Mouse (Mus musculus) heart, adult 2 months (tissue): Measurements from ENCODE around the gene Cobll1. TPM values are rescaled to one million over a fixed set of nuclear protein-coding genes. Genes with fewer than 3 reads are reported as not detected.

Experiments used
- DNase-seq, 2 experiments: peaks; one replicate each; pipeline ENCODE4 v3.0.0; 2021
- H3K27ac ChIP-seq: fragments of 200-600 bp; 2 replicates; pipeline ENCODE4 v1.8.1; 2022
- H3K27me3 ChIP-seq: fragments of 200-500 bp; 2 replicates; pipeline ENCODE4 v1.6.1; 2012; ENCODE audit warnings: mild to moderate bottlenecking, low read length, inconsistent platforms, mixed read lengths; ENCODE audit not compliant: control insufficient read depth, insufficient read depth
- H3K36me3 ChIP-seq: fragments of 200-500 bp; 2 replicates; pipeline ENCODE4 v1.6.1; 2012; ENCODE audit warnings: low read length, inconsistent platforms; ENCODE audit not compliant: control insufficient read depth, insufficient read depth
- H3K4me1 ChIP-seq: fragments of 200-500 bp; 2 replicates; pipeline ENCODE4 v1.6.1; 2011; ENCODE audit warnings: low read length; ENCODE audit not compliant: control insufficient read depth, insufficient read depth
- H3K4me3 ChIP-seq: fragments of 200-600 bp; 2 replicates; pipeline ENCODE4 v1.8.1; 2022
- H3K79me2 ChIP-seq: fragments of 200-500 bp; replicated peaks from 2 replicates; pipeline ENCODE4 v1.6.1; 2012; ENCODE audit warnings: mild to moderate bottlenecking, inconsistent platforms, low read length, moderate library complexity, mixed read lengths; ENCODE audit not compliant: control insufficient read depth, insufficient read depth
- H3K9ac ChIP-seq: fragments of 200-500 bp; 2 replicates; pipeline ENCODE4 v1.6.1; 2012; ENCODE audit warnings: low read depth, mild to moderate bottlenecking, control low read depth, inconsistent platforms, low read length, mixed read lengths
- CTCF ChIP-seq: fragments of 200-600 bp; IDR thresholded peaks from 2 replicates; pipeline ENCODE4 v1.8.1; 2022; ENCODE audit warnings: antibody characterized with exemption, mild to moderate bottlenecking, moderate library complexity
- EP300 ChIP-seq: fragments of 200-500 bp; IDR thresholded peaks from 2 replicates; pipeline ENCODE4 v1.6.1; 2011; ENCODE audit warnings: low read depth, low read length, control low read depth; ENCODE audit not compliant: insufficient read depth
- POLR2A ChIP-seq: fragments of 200-500 bp; IDR thresholded peaks from 2 replicates; pipeline ENCODE4 v1.6.1; 2011; ENCODE audit warnings: mild to moderate bottlenecking, low read depth, low read length, control low read depth; ENCODE audit not compliant: insufficient read depth
- WGBS: fragments of 180-500 bp; shearing (Covaris S2); methylation state at CpG from one replicate; pipeline ENCODE4 v1.1.7; 2018; 5-methylcytosine and 5-hydroxymethylcytosine counted together
- intact Hi-C: fragments of 180-260 bp; cut with DNase I; formaldehyde crosslinking; loops from one replicate; pipeline ENCODE4 v1.15.1; 2025
- polyA plus RNA-seq: library from polyadenylated mRNA; depleted of rRNA; stranded (reverse); fragments of >200 nt; gene quantifications from 2 replicates; pipeline ENCODE4 v1.2.3, GENCODE M21; 2012
- total RNA-seq, 2 experiments: library from RNA; stranded (reverse); gene quantifications; 2 replicates each; pipeline ENCODE4 v1.2.3; 2021

The Cobll1 gene
- total and polyA plus RNA-seq, 3 experiments = 19.3 to 76.8 (median 53.3) TPM

DNA sequence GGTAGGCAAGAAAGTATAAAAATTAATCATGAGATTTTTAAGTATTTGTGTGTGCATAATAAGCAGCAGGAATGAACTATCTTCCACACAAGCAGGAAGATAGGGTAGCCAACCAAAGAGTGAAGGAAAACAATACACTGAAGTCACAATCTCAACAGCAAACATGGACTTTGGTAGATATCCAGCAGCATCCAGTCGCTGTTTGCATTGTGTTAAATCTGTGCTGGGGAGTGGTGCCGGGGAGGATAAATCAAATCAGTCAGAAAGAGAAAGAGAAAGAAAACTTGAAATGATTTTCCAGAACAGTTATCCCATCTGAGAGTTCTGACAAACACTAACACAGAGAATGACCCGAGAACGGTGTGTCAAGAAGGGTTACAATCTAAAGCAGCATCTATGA is 75.2 kb downstream of the Cobll1 start:
- Histone ChIP-seq H3K9ac (no peak overlapping the region), H3K4me1 (peaks cover 6% of the 10 kb centered on the region), H3K27ac (no peak overlapping the region), H3K79me2 (peaks cover 4% of the 10 kb centered on the region), H3K27me3 (no peaks in the 10 kb centered on the region), H3K4me3 (no peak overlapping the region), H3K36me3 (peaks cover 11% of the 10 kb centered on the region)
- TF ChIP-seq POLR2A = no peak
- no peak for TF ChIP-seq CTCF
- intact Hi-C loops = no loop called here
- DNase-seq = no peak
- WGBS = 37% methylated on average over 4 of the region's 4 CpGs

DNA sequence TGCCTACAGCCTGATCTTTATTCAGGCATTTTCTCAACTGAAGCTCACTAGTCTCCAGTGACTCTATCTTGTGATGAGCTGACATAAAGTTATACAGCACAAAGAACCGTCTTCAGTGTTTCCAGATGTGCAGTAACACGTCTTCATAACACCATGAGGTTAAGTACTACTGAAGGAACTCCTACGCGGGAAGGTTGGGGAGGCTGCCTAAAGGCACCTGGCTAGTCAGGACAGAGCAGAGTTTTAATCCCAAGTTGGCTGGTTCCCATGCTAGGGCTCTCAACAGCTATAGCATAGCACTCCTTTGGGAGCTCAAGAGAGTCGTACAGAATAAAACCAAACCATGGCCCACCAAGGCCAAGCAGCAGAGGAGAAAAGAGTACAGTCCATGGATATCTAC is 76.6 kb downstream of the Cobll1 start:
- H3K4me3 ChIP-seq = no peak overlapping the region
- WGBS = 88% methylated on average over 5 of the region's 5 CpGs
- no peak for TF ChIP-seq CTCF
- no peak for TF ChIP-seq EP300
- TF ChIP-seq POLR2A = no peak
- H3K4me1 ChIP-seq = peaks cover 6% of the 10 kb centered on the region
- intact Hi-C loops = no loop called here
- peaks cover 2% of the 10 kb centered on the region; the same call in 1 of the 2 replicates for H3K79me2 ChIP-seq
- DNase-seq = no peak
- H3K27me3 ChIP-seq = no peaks in the 10 kb centered on the region
- no peak overlapping the region for H3K27ac ChIP-seq
- no peak overlapping the region for H3K9ac ChIP-seq
- peaks cover 10% of the 10 kb centered on the region for H3K36me3 ChIP-seq

DNA sequence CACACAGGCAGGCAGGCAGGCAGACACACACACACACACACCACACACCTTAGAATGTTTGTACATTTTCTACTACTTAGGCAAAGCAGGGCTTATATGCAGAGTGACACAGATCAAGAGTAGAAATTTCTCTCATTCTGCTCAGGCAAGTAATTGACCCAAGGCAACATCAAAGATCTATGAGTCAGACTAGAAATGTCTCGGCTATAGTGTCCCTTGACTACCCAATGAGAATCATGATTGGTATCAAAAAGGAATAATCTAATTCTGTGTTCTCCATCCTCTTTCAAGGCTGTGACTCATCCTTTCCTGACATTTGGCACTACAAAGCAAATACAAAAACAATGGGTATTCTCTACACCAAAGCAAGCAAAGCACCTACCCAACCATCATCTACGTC is 77.5 kb downstream of the Cobll1 start:
- no peak for DNase-seq
- H3K4me3 ChIP-seq = no peak overlapping the region
- H3K27me3 ChIP-seq = no peaks in the 10 kb centered on the region
- peaks cover 4% of the 10 kb centered on the region for H3K36me3 ChIP-seq
- TF ChIP-seq EP300 = no peak
- TF ChIP-seq CTCF = no peak
- no peak for TF ChIP-seq POLR2A
- intact Hi-C loops = no loop called here
- H3K9ac ChIP-seq = no peak overlapping the region
- H3K27ac ChIP-seq = no peak overlapping the region
- peaks cover 6% of the 10 kb centered on the region for H3K4me1 ChIP-seq
- H3K79me2 ChIP-seq = peaks cover 2% of the 10 kb centered on the region; the same call in 1 of the 2 replicates
- 47% methylated on average over 2 of the region's 2 CpGs for WGBS

DNA sequence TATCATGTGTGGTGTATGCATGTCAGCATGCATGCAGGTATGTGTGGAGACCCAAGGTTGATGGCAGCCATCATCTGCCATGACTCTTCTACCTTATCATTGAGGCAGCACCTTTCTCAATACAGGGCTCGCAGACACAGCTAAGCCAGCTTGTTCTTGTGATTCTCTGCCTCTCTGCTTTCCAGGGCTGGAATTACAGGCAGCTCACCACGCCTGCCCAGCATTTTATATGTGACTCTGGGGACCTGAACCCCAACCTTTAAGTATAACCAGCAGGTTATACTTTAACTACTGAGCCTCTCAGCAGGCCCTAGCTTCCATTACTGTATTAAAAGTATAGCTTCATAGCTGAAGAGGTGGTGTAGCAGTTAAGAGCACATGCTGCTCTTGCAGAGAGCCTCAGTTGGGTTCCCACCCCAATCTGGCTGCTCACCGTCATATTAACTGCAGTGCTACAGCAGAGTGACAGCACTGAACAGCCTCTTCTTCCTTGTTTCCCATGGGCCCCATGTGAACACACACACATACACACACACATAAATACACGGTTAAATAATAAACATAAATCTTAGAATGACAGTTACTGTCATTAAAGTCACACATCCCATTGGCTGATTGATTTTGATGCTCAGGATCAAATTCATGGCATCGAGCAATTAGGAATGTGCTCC is 81.1 kb downstream of the Cobll1 start:
- Histone ChIP-seq H3K27ac (no peak overlapping the region), H3K27me3 (no peaks in the 10 kb centered on the region), H3K36me3 (peaks cover 4% of the 10 kb centered on the region; the same call in 1 of the 2 replicates), H3K4me1 (peaks cover 6% of the 10 kb centered on the region), H3K79me2 (peaks cover 2% of the 10 kb centered on the region), H3K9ac (no peak overlapping the region), H3K4me3 (no peak overlapping the region)
- DNase-seq = no peak
- WGBS = 94% methylated on average over 5 of the region's 5 CpGs
- no peak for TF ChIP-seq POLR2A
- intact Hi-C loops = no loop called here

DNA sequence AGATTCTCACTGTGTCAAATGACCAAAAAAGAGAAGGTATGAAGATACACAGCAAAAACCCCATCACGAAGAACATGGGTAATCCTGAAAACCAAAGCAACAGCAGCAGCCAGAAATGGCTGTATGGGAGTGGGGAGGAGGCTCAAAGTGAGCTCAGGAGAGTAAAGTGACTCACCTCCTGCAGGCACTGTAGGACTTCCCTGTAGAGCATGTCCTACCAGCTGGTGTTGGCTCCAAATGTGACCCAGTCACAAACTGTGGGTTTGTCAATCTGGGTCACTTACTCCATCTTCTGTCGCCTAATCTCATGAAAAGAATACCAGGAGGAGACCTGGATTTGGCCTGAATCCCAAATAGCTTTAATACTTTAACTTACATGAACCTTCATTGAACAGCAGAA is 81.9 kb downstream of the Cobll1 start:
- Histone ChIP-seq H3K79me2 (peaks cover 2% of the 10 kb centered on the region), H3K27ac (no peak overlapping the region), H3K9ac (no peak overlapping the region), H3K4me3 (no peak overlapping the region), H3K27me3 (no peaks in the 10 kb centered on the region), H3K36me3 (peaks cover 4% of the 10 kb centered on the region; the same call in 1 of the 2 replicates), H3K4me1 (peaks cover 6% of the 10 kb centered on the region)
- DNase-seq = no peak
- intact Hi-C loops = no loop called here
- 61% methylated on average over 2 of the region's 2 CpGs for WGBS
- TF ChIP-seq POLR2A (no peak), EP300 (no peak), CTCF (no peak)

DNA sequence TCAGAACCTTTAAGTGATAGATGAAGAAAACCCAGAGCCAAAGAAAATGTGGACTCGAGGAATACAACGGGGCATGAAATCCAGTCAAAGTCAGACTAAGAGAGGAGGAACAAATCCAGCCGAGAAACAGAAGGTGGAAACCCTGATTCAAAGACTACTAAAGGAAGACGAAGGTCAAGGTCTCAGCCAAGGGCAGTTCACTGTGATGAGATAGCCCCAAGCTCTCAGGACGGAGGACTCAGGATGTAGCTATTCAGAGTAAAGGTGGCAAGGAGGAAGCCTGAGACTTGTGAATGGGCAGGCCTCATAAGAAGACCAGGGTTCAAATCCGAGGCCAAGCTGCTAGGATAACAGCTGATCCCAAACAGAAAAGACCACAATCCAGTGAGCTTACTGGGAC is 90.3 kb downstream of the Cobll1 start:
- no peak overlapping the region for H3K27ac ChIP-seq
- no peaks in the 10 kb centered on the region for H3K27me3 ChIP-seq
- no peak for DNase-seq
- no peaks in the 10 kb centered on the region for H3K79me2 ChIP-seq
- WGBS = 83% methylated on average over 6 of the region's 6 CpGs
- intact Hi-C loops = loop anchor here (5.0 kb wide), 1 partner anchor 418 kb away; the partner anchor contains the start of gene Scn3a
- TF ChIP-seq EP300 (no peak), CTCF (no peak), POLR2A (no peak)
- peaks cover 2% of the 10 kb centered on the region; the same call in 1 of the 2 replicates for H3K36me3 ChIP-seq
- no peaks in the 10 kb centered on the region for H3K4me1 ChIP-seq
- H3K9ac ChIP-seq = no peak overlapping the region
- no peak overlapping the region for H3K4me3 ChIP-seq
